ENCODE assay signal across 8 mouse cellular contexts in the genomic region with DNA sequence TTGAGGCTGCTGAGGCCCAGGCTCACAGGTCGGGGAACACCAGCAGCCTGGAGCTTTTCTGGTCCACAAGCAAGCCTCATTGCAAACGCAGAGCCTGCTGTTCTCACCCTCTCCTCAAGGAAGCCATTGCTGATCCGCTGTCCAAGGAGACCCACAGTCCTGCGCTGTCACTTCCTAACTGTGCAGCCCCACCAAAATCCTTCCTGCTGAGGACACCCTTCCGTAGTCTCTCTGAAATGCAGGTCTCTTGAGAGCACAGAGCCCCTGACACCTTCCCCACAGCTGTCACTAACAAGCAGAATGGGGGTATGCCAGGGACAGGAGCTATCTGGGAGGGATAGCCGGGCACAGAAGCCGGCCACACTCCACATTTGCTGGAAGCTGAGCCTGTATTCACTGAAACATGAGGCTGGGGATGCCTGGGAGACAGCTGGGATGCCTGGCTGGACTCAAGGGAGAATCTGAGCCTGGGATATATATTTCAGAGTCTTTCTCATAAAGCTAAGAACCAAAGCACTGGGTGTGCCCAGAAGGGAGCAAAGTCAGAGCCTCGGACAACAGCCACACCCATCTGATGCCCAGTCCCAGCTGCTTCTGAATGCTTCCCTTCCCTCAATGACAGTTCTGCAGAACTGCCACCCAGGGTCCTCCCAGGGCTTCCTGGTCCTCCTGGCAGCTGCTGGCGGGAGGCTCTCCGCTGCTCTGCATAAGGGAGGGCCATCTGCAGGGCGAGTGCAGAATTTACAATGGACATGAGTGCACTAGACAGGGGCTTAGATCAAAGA.
DNase-seq lines count a peak whose midpoint lies in the region; ATAC-seq and TF ChIP-seq lines count a peak whose summit lies in the region.

No protein-coding gene starts in this region.

- H3K4me1 ChIP-seq in hindbrain, embryonic 10.5 days (replicated peaks): peaks cover 56% of the 10 kb centered on the region
- H3K4me1 ChIP-seq in limb, embryonic 13.5 days: peaks cover 49% of the 10 kb centered on the region
- H3K4me1 ChIP-seq in neural tube, embryonic 13.5 days (replicated peaks): peaks cover 49% of the 10 kb centered on the region

- no peak overlapping the region for H3K4me3 ChIP-seq in left cerebral cortex, adult 2 months
- no peak overlapping the region for H3K4me3 ChIP-seq in hindbrain, embryonic 10.5 days
- no peak overlapping the region for H3K4me3 ChIP-seq in limb, embryonic 13.5 days
- H3K4me3 ChIP-seq in neural tube, embryonic 13.5 days: no peak overlapping the region

- H3K27me3 ChIP-seq in hindbrain, embryonic 10.5 days (ENCODE audit: insufficient read depth, poor library complexity, severe bottlenecking): peaks cover 17% of the 10 kb centered on the region; the same call in 1 of the 2 replicates
- no peaks in the 10 kb centered on the region for H3K27me3 ChIP-seq in limb, embryonic 13.5 days
- no peaks in the 10 kb centered on the region for H3K27me3 ChIP-seq in neural tube, embryonic 13.5 days

- peak; percentile 41 for TF ChIP-seq CTCF in left cerebral cortex, adult 2 months (IDR thresholded peaks at IDR 0.05)

- DNase-seq in left cerebral cortex, adult 2 months (ENCODE audit: extremely low spot score in 1 of 2, low spot score in 2 of 2): no peak
- no peak for DNase-seq in left cerebral cortex, adult 8-10 months (ENCODE audit: low spot score in 2 of 2)
- peak; percentile 75 for DNase-seq in embryo, embryonic 11 days
- peak; percentile 51 for DNase-seq in hindbrain, embryonic 10.5 days (ENCODE audit: low spot score)
- no peak for DNase-seq in left cerebral cortex, postnatal 36 days (ENCODE audit: low spot score in 2 of 2)
- no peak for DNase-seq in left cerebral cortex, adult 11 months (ENCODE audit: low spot score)

- 44% methylated on average over 11 of the region's 11 CpGs for WGBS in hindbrain, embryonic 10.5 days
- 41% methylated on average over 11 of the region's 11 CpGs for WGBS in limb, embryonic 13.5 days
- 38% methylated on average over 11 of the region's 11 CpGs for WGBS in neural tube, embryonic 13.5 days

- ATAC-seq in limb, embryonic 13.5 days (ENCODE audit: low FRiP score, low read depth): peak; percentile 60
- peak; percentile 60 for ATAC-seq in neural tube, embryonic 13.5 days (ENCODE audit: low read depth)

- intact Hi-C loops in left cerebral cortex, adult 2 months (cut with DNase I): no loop called here
- intact Hi-C loops in left cerebral cortex, postnatal 36 days (cut with DNase I): no loop called here

- H3K27ac ChIP-seq in left cerebral cortex, adult 2 months: no peak overlapping the region; the same call in 1 of the 2 replicates
- H3K27ac ChIP-seq in hindbrain, embryonic 10.5 days: peak overlapping the region; percentile 80
- peak overlapping the region; percentile 67 for H3K27ac ChIP-seq in limb, embryonic 13.5 days
- peak overlapping the region; percentile 29; the same call in 1 of the 2 replicates for H3K27ac ChIP-seq in neural tube, embryonic 13.5 days (replicated peaks)

- no peak overlapping the region for H3K4me2 ChIP-seq in limb, embryonic 13.5 days (replicated peaks)
- H3K4me2 ChIP-seq in neural tube, embryonic 13.5 days: no peak overlapping the region

- H3K36me3 ChIP-seq in hindbrain, embryonic 10.5 days: no peaks in the 10 kb centered on the region
- no peaks in the 10 kb centered on the region for H3K36me3 ChIP-seq in limb, embryonic 13.5 days
- no peaks in the 10 kb centered on the region for H3K36me3 ChIP-seq in neural tube, embryonic 13.5 days

- no peak overlapping the region for H3K9ac ChIP-seq in limb, embryonic 13.5 days
- H3K9ac ChIP-seq in neural tube, embryonic 13.5 days: peak overlapping the region; percentile 48; the same call in 1 of the 2 replicates

- H3K9me3 ChIP-seq in hindbrain, embryonic 10.5 days: no peaks in the 10 kb centered on the region
- peaks cover 9% of the 10 kb centered on the region; the same call in 1 of the 2 replicates for H3K9me3 ChIP-seq in limb, embryonic 13.5 days
- no peaks in the 10 kb centered on the region for H3K9me3 ChIP-seq in neural tube, embryonic 13.5 days

Comparison
In these comparisons a context has a peak if more than half of its experiments do, and no peak if none do; other contexts are left out.
1. DNase-seq: peak in embryo, embryonic 11 days (single experiment) and hindbrain, embryonic 10.5 days (single experiment); none in left cerebral cortex, adult 2 months (0 of 2), left cerebral cortex, adult 8-10 months (0 of 2), left cerebral cortex, postnatal 36 days (0 of 2) and left cerebral cortex, adult 11 months (single experiment).